9 mouse cellular contexts compared by ENCODE assay signal in the genomic region with DNA sequence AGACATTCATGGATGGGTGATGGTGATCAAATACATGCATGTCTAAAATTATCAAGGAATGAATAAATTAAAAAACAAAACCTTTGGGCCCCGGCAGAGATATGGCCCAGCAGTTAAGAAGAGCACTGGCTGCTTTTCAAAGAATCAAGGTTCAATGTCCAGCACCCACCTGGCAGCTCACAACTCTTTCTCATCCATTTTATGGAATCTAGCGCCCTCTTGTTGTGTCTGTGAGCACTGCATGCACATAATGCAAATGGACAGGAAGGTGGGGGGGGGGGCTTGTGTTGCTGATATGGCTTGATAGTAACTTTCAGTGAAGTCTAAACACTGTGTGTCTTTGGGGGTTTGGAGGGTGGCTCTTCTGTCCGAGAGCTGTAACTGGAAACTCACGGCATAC. TPM values are rescaled to one million over a fixed set of nuclear protein-coding genes. Genes with fewer than 3 reads are reported as not detected.
DNase-seq lines count a peak whose midpoint lies in the region; ATAC-seq and TF ChIP-seq lines count a peak whose summit lies in the region.
"Had no signal": no experiment of that assay in that cellular context is flagged by ENCODE, and none has a peak within 500 bp of the region (broad histone marks: within the 10 kb centered on the region; RNA-seq: fewer than 3 reads in every experiment).

No protein-coding gene starts in this region.

- 0 out of 2 replicates have a peak, but pooled peaks cover under 1% of the 10 kb centered on the region for H3K4me1 ChIP-seq in liver, adult 2 months (ENCODE audit: control insufficient read depth, insufficient read depth, low read length)
- no peaks in the 10 kb centered on the region for H3K4me1 ChIP-seq in liver, embryonic 12.5 days
- H3K4me1 ChIP-seq in bone marrow, adult 2 months (ENCODE audit: control insufficient read depth, insufficient read depth, low read length) = no peaks in the 10 kb centered on the region; the same call in 1 of the 2 replicates
- no peaks in the 10 kb centered on the region for H3K4me1 ChIP-seq in lung, embryonic 14.5 days (ENCODE audit: insufficient read depth)

- no peak for ATAC-seq in liver, embryonic 12.5 days
- no peak for ATAC-seq in lung, embryonic 14.5 days (ENCODE audit: insufficient read depth)

- no peak overlapping the region for H3K27ac ChIP-seq in liver, adult 2 months (replicated peaks; ENCODE audit: insufficient read depth, low read depth, low read length)
- no peak overlapping the region for H3K27ac ChIP-seq in liver, embryonic 12.5 days
- no peak overlapping the region for H3K27ac ChIP-seq in bone marrow, adult 2 months (ENCODE audit: control insufficient read depth, insufficient read depth, low read depth, low read length, poor library complexity)
- no peak overlapping the region for H3K27ac ChIP-seq in lung, embryonic 14.5 days (ENCODE audit: low read depth)
- H3K27ac ChIP-seq: neural tube, embryonic 13.5 days had no signal

- no peak overlapping the region for H3K4me2 ChIP-seq in liver, embryonic 12.5 days
- no peak overlapping the region for H3K4me2 ChIP-seq in lung, embryonic 14.5 days
- H3K4me2 ChIP-seq: neural tube, embryonic 13.5 days had no signal

- WGBS in liver, adult 2 months = 42% methylated on average over 4 of the region's 4 CpGs
- WGBS in liver, embryonic 12.5 days (ENCODE audit: insufficient replicate concordance) = 55% methylated on average over 4 of the region's 4 CpGs
- 56% methylated on average over 4 of the region's 4 CpGs for WGBS in bone marrow, adult 2 months
- 53% methylated on average over 4 of the region's 4 CpGs for WGBS in lung, embryonic 14.5 days

- peak; percentile 37 to 45 for DNase-seq in cerebellum, postnatal 36 days
- no peak for DNase-seq in cerebellum, adult 9-11 months
- DNase-seq in liver, adult 2 months (ENCODE audit: extremely low read depth, low read depth, low spot score) = peak; percentile 72
- peak; percentile 62 for DNase-seq in lung, embryonic 14.5 days
- DNase-seq in thymus, postnatal 10 days (ENCODE audit: low spot score in 2 of 2) = peak; percentile 26 to 44
- no peak for DNase-seq in urinary bladder, postnatal 10 days (ENCODE audit: low spot score)

- no peaks in the 10 kb centered on the region for H3K9me3 ChIP-seq in liver, embryonic 12.5 days (replicated peaks)
- no peaks in the 10 kb centered on the region for H3K9me3 ChIP-seq in lung, embryonic 14.5 days (ENCODE audit: low read depth, low read length)
- H3K9me3 ChIP-seq: neural tube, embryonic 13.5 days had no signal

- no peaks in the 10 kb centered on the region for H3K36me3 ChIP-seq in liver, adult 2 months (ENCODE audit: control insufficient read depth, insufficient read depth, low read length)
- H3K36me3 ChIP-seq in liver, embryonic 12.5 days = no peaks in the 10 kb centered on the region
- H3K36me3 ChIP-seq in lung, embryonic 14.5 days (ENCODE audit: insufficient read depth) = no peaks in the 10 kb centered on the region
- H3K36me3 ChIP-seq: neural tube, embryonic 13.5 days had no signal

- TF ChIP-seq CTCF in liver, adult 2 months (IDR thresholded peaks at IDR 0.05; ENCODE audit: low read depth, low read length) = peak; percentile 62
- peak; percentile 51 for TF ChIP-seq CTCF in bone marrow, adult 2 months (IDR thresholded peaks at IDR 0.05; ENCODE audit: control insufficient read depth, insufficient read depth, low read length)
- peak; percentile 62 for TF ChIP-seq CTCF in lung, embryonic 14.5 days (IDR thresholded peaks at IDR 0.05; ENCODE audit: low read depth)

- no peak overlapping the region for H3K4me3 ChIP-seq in liver, adult 2 months (ENCODE audit: insufficient read depth, low read depth, low read length)
- no peak overlapping the region for H3K4me3 ChIP-seq in liver, embryonic 12.5 days
- no peak overlapping the region for H3K4me3 ChIP-seq in bone marrow, adult 2 months (replicated peaks; ENCODE audit: control insufficient read depth, low read depth, low read length)
- no peak overlapping the region for H3K4me3 ChIP-seq in lung, embryonic 14.5 days (ENCODE audit: low read depth, low read length)
- H3K4me3 ChIP-seq: neural tube, embryonic 13.5 days had no signal

- TF ChIP-seq POLR2A in liver, adult 2 months (IDR thresholded peaks at IDR 0.05; ENCODE audit: extremely low read depth, insufficient read depth, low read length) = no peak
- no peak for TF ChIP-seq POLR2A in bone marrow, adult 2 months (IDR thresholded peaks at IDR 0.05; ENCODE audit: borderline replicate concordance, control insufficient read depth, low read depth, low read length)

- H3K27me3 ChIP-seq in liver, adult 2 months (ENCODE audit: control insufficient read depth, insufficient read depth, low read length) = peaks cover under 1% of the 10 kb centered on the region; the same call in 1 of the 2 replicates
- H3K27me3 ChIP-seq in liver, embryonic 12.5 days (replicated peaks) = peaks cover 45% of the 10 kb centered on the region
- peaks cover 12% of the 10 kb centered on the region for H3K27me3 ChIP-seq in lung, embryonic 14.5 days (ENCODE audit: insufficient read depth, low read length)

- H3K79me2 ChIP-seq in liver, adult 2 months (ENCODE audit: control insufficient read depth, insufficient read depth, low read length) = no peaks in the 10 kb centered on the region

- no peak overlapping the region for H3K9ac ChIP-seq in liver, adult 2 months (ENCODE audit: low read depth, low read length)
- H3K9ac ChIP-seq in liver, embryonic 12.5 days = no peak overlapping the region
- H3K9ac ChIP-seq in lung, embryonic 14.5 days = no peak overlapping the region
- H3K9ac ChIP-seq: neural tube, embryonic 13.5 days had no signal

RNA-seq across cellular contexts. Expression of gene Ksr2, which starts 5.6 kb away (rescaled TPM):
- total RNA-seq in liver, adult 2 months (2014; rRNA removed) = 0.09 and 0.13 TPM in 2 replicates
- polyA plus RNA-seq in liver, adult 2 months (2012; rRNA removed) = 0.05 and 0.06 TPM in 2 replicates
- 0.02 TPM in 1 of 2 replicates, not detected in the other for polyA plus RNA-seq in liver, embryonic 12.5 days (2016; fragmentation: Nextera tagmentation; extraction: Ambion mirVana)
- polyA plus RNA-seq in bone marrow, adult 2 months (2011; ENCODE audit: insufficient read depth, insufficient read length, low replicate concordance, missing spikeins) = 0.29 TPM in 1 of 2 replicates, not detected in the other
- polyA plus RNA-seq in lung, embryonic 14.5 days (2014; fragmentation: Nextera tagmentation; extraction: Ambion mirVana) = 0.36 and 0.39 TPM in 2 replicates

RNA-seq across cellular contexts. Expression of gene Rfc5, which starts 19.4 kb away (rescaled TPM):
- 6.1 and 10.7 TPM in 2 replicates for total RNA-seq in liver, adult 2 months (2014; rRNA removed)
- 11.1 and 12.3 TPM in 2 replicates for polyA plus RNA-seq in liver, adult 2 months (2012; rRNA removed)
- 83.6 and 88.5 TPM in 2 replicates for polyA plus RNA-seq in liver, embryonic 12.5 days (2016; fragmentation: Nextera tagmentation; extraction: Ambion mirVana)
- polyA plus RNA-seq in bone marrow, adult 2 months (2011; ENCODE audit: insufficient read depth, insufficient read length, low replicate concordance, missing spikeins) = 28.5 and 36.5 TPM in 2 replicates
- polyA plus RNA-seq in lung, embryonic 14.5 days (2014; fragmentation: Nextera tagmentation; extraction: Ambion mirVana) = 127 and 145 TPM in 2 replicates

RNA-seq across cellular contexts. Expression of gene Wsb2, which starts 51.1 kb away (rescaled TPM):
- total RNA-seq in liver, adult 2 months (2014; rRNA removed) = 27.9 and 41.8 TPM in 2 replicates
- 70.9 and 87.9 TPM in 2 replicates for polyA plus RNA-seq in liver, adult 2 months (2012; rRNA removed)
- polyA plus RNA-seq in liver, embryonic 12.5 days (2016; fragmentation: Nextera tagmentation; extraction: Ambion mirVana) = 27.4 and 27.6 TPM in 2 replicates
- polyA plus RNA-seq in bone marrow, adult 2 months (2011; ENCODE audit: insufficient read depth, insufficient read length, low replicate concordance, missing spikeins) = 10.0 and 23.5 TPM in 2 replicates
- 67.1 and 70.9 TPM in 2 replicates for polyA plus RNA-seq in lung, embryonic 14.5 days (2014; fragmentation: Nextera tagmentation; extraction: Ambion mirVana)

Comparison
In these comparisons a context has a peak if more than half of its experiments do, and no peak if none do; other contexts are left out.
1. DNase-seq: peak in cerebellum, postnatal 36 days (2 of 2), liver, adult 2 months (single experiment), lung, embryonic 14.5 days (single experiment) and thymus, postnatal 10 days (2 of 2); none in cerebellum, adult 9-11 months (single experiment) and urinary bladder, postnatal 10 days (single experiment).
2. Peak in every context shown above with its lines, with median percentiles within 50 percentile points of each other: CTCF ChIP-seq.